Mouse (Mus musculus): ENCODE results near the gene Sh2d2a. TPM values are rescaled to one million over a fixed set of nuclear protein-coding genes. Genes with fewer than 3 reads are reported as not detected.
"Not testable (repeated sequence)": the region's sequence is repeated elsewhere in the genome, so short reads cannot be mapped to it uniquely, and the experiment has no call there.

Gene Sh2d2a
- polyA plus RNA-seq, 1 experiment from 2014 or later = 0.15 TPM

DNA sequence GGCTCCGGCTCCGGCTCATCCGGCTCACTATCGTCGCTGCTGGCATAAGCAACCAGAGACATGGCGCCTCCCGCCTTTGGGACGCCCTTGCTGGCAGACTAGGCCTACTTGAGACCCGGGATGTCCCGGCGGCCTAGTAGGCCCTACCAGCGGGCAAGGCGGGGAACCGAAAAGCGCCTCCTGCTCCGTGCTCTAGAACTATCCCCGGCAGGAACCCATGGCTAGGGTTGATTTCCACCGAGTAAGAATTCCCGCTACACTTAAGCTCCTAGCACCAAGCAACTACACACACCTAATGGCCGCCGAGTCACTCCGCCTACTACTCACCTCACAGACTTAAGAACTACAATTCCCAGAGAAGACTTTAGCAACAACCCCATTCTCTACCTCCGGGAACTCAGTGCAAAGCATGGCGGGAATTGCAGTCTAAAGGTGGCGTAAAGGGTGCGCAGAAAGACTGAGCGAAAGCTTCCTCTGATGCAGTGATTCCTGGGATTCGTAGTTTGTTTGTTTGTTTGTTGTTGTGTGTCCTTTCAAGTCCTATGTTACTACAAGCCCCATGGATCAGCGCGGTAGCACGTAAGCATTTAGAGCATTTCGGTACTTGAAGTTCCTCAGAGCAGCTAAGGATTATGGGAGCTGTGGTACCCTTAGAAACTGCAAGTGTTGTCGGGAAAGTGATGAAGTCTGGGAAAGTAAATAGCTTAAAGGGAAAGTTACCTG, 38.9 kb downstream of the Sh2d2a start, which contains the start of gene Prcc:
Prcc (minus strand) TSS at position 328 of the 723 bp plus-strand sequence.
- peak; percentile 96 for ATAC-seq (ENCODE audit: insufficient number of reproducible peaks, insufficient read depth, low FRiP score, low read depth)
- H3K9me3 ChIP-seq (ENCODE audit: control insufficient read depth, low read length) = peaks cover 8% of the 10 kb centered on the region; the same call in 1 of the 2 replicates
- H3K4me3 ChIP-seq (ENCODE audit: control insufficient read depth in 1 of 2, insufficient read depth in 1 of 2, low read depth in 1 of 2, low read length in 2 of 2) = peak within 1 kb of the TSS; percentile 84 to 93
- H3K27me3 ChIP-seq (ENCODE audit: control insufficient read depth, insufficient read depth, low read length) = no peaks in the 10 kb centered on the region
- H3K9ac ChIP-seq (ENCODE audit: low read length) = peak within 1 kb of the TSS; percentile 90
- peak within 1 kb of the TSS; percentile 92 to 94 for H3K27ac ChIP-seq (replicated peaks in 1 of 2; ENCODE audit: control insufficient read depth in 1 of 2, insufficient read depth in 1 of 2, low read depth in 2 of 2, low read length in 2 of 2)
- peak within 1 kb of the TSS; percentile 88 for H3K4me2 ChIP-seq (ENCODE audit: low read length)
- under 1% methylated on average over 33 of the region's 33 CpGs for WGBS
- peaks cover 2 to 12% of the 10 kb centered on the region in 2 experiments; a peak in 3 of 4 replicates for H3K4me1 ChIP-seq (ENCODE audit: control insufficient read depth in 2 of 2, insufficient read depth in 2 of 2, low read length in 2 of 2)
- H3K36me3 ChIP-seq (ENCODE audit: control insufficient read depth, insufficient read depth, low read length) = peaks cover 6% of the 10 kb centered on the region

DNA sequence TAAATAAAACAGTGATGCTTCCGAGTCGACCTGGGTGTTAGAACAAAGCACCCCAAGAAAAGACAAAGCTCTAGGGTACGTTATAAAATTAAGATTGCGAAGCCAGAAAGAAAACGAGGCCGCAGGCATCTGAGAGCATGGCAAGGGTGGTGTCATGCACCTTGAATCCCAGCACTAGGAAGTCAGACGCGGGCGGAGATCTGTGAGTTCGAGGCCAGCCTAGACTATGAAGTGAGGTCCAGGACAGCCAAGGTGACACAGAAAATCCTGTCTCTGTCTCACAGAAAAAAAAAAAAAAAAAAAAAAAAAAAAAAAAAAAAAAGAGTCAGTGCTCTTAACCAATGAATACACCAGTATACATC, 39.4 kb downstream of the Sh2d2a start:
- H3K9me3 ChIP-seq (ENCODE audit: control insufficient read depth, low read length) = peaks cover 8% of the 10 kb centered on the region; the same call in 1 of the 2 replicates
- H3K27ac ChIP-seq (replicated peaks in 1 of 2; ENCODE audit: control insufficient read depth in 1 of 2, insufficient read depth in 1 of 2, low read depth in 2 of 2, low read length in 2 of 2) = peak overlapping the region; percentile 33 to 37; a peak in 2 of 4 replicates
- no peak for ATAC-seq (ENCODE audit: insufficient number of reproducible peaks, insufficient read depth, low FRiP score, low read depth)
- peak overlapping the region; percentile 88 for H3K4me2 ChIP-seq (ENCODE audit: low read length)
- 0 out of 2 replicates have a peak, but pooled peaks cover 3% of the 10 kb centered on the region for H3K36me3 ChIP-seq (ENCODE audit: control insufficient read depth, insufficient read depth, low read length)
- peaks cover 2 to 12% of the 10 kb centered on the region in 2 experiments; a peak in 3 of 4 replicates for H3K4me1 ChIP-seq (ENCODE audit: control insufficient read depth in 2 of 2, insufficient read depth in 2 of 2, low read length in 2 of 2)
- 11% methylated on average over 10 of the region's 10 CpGs for WGBS
- H3K27me3 ChIP-seq (ENCODE audit: control insufficient read depth, insufficient read depth, low read length) = no peaks in the 10 kb centered on the region
- no peak overlapping the region for H3K9ac ChIP-seq (ENCODE audit: low read length)
- H3K4me3 ChIP-seq (ENCODE audit: control insufficient read depth in 1 of 2, insufficient read depth in 1 of 2, low read depth in 1 of 2, low read length in 2 of 2) = peak overlapping the region; percentile 62 to 84

GRCm38 (mm10) chr3:87886416-87886815, 39.9 kb downstream of the Sh2d2a start:
- Histone ChIP-seq H3K27me3 (ENCODE audit: control insufficient read depth, insufficient read depth, low read length) (no peaks in the 10 kb centered on the region), H3K27ac (replicated peaks in 1 of 2; ENCODE audit: control insufficient read depth in 1 of 2, insufficient read depth in 1 of 2, low read depth in 2 of 2, low read length in 2 of 2) (no peak overlapping the region), H3K4me3 (ENCODE audit: control insufficient read depth in 1 of 2, insufficient read depth in 1 of 2, low read depth in 1 of 2, low read length in 2 of 2) (peak overlapping the region in 1 of 2 experiments; percentile 84; a peak in 1 of 4 replicates), H3K4me2 (ENCODE audit: low read length) (peak overlapping the region; percentile 88), H3K4me1 (ENCODE audit: control insufficient read depth in 2 of 2, insufficient read depth in 2 of 2, low read length in 2 of 2) (peaks cover 2 to 12% of the 10 kb centered on the region in 2 experiments; a peak in 3 of 4 replicates), H3K9me3 (ENCODE audit: control insufficient read depth, low read length) (peaks cover 8% of the 10 kb centered on the region; the same call in 1 of the 2 replicates), H3K36me3 (ENCODE audit: control insufficient read depth, insufficient read depth, low read length) (0 out of 2 replicates have a peak, but pooled peaks cover under 1% of the 10 kb centered on the region), H3K9ac (ENCODE audit: low read length) (no peak overlapping the region)
- no peak for ATAC-seq (ENCODE audit: insufficient number of reproducible peaks, insufficient read depth, low FRiP score, low read depth)
- WGBS = 80% methylated on average over 6 of the region's 6 CpGs

DNA sequence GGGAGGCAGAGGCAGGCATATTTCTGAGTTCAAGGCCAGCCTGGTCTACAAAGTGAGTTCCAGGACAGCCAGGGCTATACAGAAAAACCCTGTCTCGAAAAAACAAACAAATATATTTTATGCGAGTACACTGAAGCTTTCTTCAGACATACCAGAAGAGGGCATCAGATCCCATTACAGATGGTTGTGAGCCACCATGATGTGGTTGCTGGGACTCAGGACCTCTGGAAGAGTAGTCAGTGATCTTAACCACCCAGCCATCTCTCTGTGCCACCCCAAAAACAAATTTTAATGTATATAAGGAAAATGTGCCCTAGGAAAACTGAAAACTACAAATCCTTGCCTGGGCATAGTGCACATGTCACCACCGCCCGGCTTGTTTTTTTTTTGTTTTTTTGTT, 40.8 kb downstream of the Sh2d2a start:
- not testable (repeated sequence) for H3K27me3 ChIP-seq (ENCODE audit: control insufficient read depth, insufficient read depth, low read length); H3K9me3 ChIP-seq (ENCODE audit: control insufficient read depth, low read length); H3K27ac ChIP-seq (replicated peaks in 1 of 2; ENCODE audit: control insufficient read depth in 1 of 2, insufficient read depth in 1 of 2, low read depth in 2 of 2, low read length in 2 of 2); H3K36me3 ChIP-seq (ENCODE audit: control insufficient read depth, insufficient read depth, low read length); ATAC-seq (ENCODE audit: insufficient number of reproducible peaks, insufficient read depth, low FRiP score, low read depth); H3K9ac ChIP-seq (ENCODE audit: low read length); H3K4me3 ChIP-seq (ENCODE audit: control insufficient read depth in 1 of 2, insufficient read depth in 1 of 2, low read depth in 1 of 2, low read length in 2 of 2); H3K4me2 ChIP-seq (ENCODE audit: low read length)
- peaks cover 2 to 12% of the 10 kb centered on the region in 2 experiments; a peak in 3 of 4 replicates for H3K4me1 ChIP-seq (ENCODE audit: control insufficient read depth in 2 of 2, insufficient read depth in 2 of 2, low read length in 2 of 2)
- 82% methylated on average over 4 of the region's 4 CpGs for WGBS

- H3K9ac ChIP-seq (ENCODE audit: low read length) = no peak overlapping the region
- H3K4me1 ChIP-seq (ENCODE audit: control insufficient read depth in 2 of 2, insufficient read depth in 2 of 2, low read length in 2 of 2) = no peaks in the 10 kb centered on the region
- WGBS = 71% methylated on average over 3 of the region's 3 CpGs
- ATAC-seq (ENCODE audit: insufficient number of reproducible peaks, insufficient read depth, low FRiP score, low read depth) = no peak
- H3K9me3 ChIP-seq (ENCODE audit: control insufficient read depth, low read length) = peaks cover 8% of the 10 kb centered on the region; the same call in 1 of the 2 replicates
- no peaks in the 10 kb centered on the region for H3K36me3 ChIP-seq (ENCODE audit: control insufficient read depth, insufficient read depth, low read length)
- H3K4me2 ChIP-seq (ENCODE audit: low read length) = no peak overlapping the region
- H3K4me3 ChIP-seq (ENCODE audit: control insufficient read depth in 1 of 2, insufficient read depth in 1 of 2, low read depth in 1 of 2, low read length in 2 of 2) = no peak overlapping the region
- no peaks in the 10 kb centered on the region for H3K27me3 ChIP-seq (ENCODE audit: control insufficient read depth, insufficient read depth, low read length)
- H3K27ac ChIP-seq (replicated peaks in 1 of 2; ENCODE audit: control insufficient read depth in 1 of 2, insufficient read depth in 1 of 2, low read depth in 2 of 2, low read length in 2 of 2) = no peak overlapping the region
Observed at GRCm38 (mm10) chr3:87891481-87891880, 44.9 kb downstream of the Sh2d2a start.

- Histone ChIP-seq H3K27ac (replicated peaks in 1 of 2; ENCODE audit: control insufficient read depth in 1 of 2, insufficient read depth in 1 of 2, low read depth in 2 of 2, low read length in 2 of 2) (no peak overlapping the region), H3K4me2 (ENCODE audit: low read length) (no peak overlapping the region), H3K9ac (ENCODE audit: low read length) (no peak overlapping the region), H3K9me3 (ENCODE audit: control insufficient read depth, low read length) (peaks cover 7% of the 10 kb centered on the region; the same call in 1 of the 2 replicates), H3K36me3 (ENCODE audit: control insufficient read depth, insufficient read depth, low read length) (no peaks in the 10 kb centered on the region), H3K4me3 (ENCODE audit: control insufficient read depth in 1 of 2, insufficient read depth in 1 of 2, low read depth in 1 of 2, low read length in 2 of 2) (no peak overlapping the region), H3K4me1 (ENCODE audit: control insufficient read depth in 2 of 2, insufficient read depth in 2 of 2, low read length in 2 of 2) (no peaks in the 10 kb centered on the region), H3K27me3 (ENCODE audit: control insufficient read depth, insufficient read depth, low read length) (no peaks in the 10 kb centered on the region)
- WGBS = 72% methylated on average over 3 of the region's 3 CpGs
- ATAC-seq (ENCODE audit: insufficient number of reproducible peaks, insufficient read depth, low FRiP score, low read depth) = no peak
Observed at GRCm38 (mm10) chr3:87893367-87893905, 46.9 kb downstream of the Sh2d2a start.

GRCm38 (mm10) chr3:87899266-87899665, 52.7 kb downstream of the Sh2d2a start:
- H3K9ac ChIP-seq (ENCODE audit: low read length) = no peak overlapping the region
- no peak overlapping the region for H3K4me2 ChIP-seq (ENCODE audit: low read length)
- H3K36me3 ChIP-seq (ENCODE audit: control insufficient read depth, insufficient read depth, low read length) = no peaks in the 10 kb centered on the region
- 63% methylated on average over 3 of the region's 3 CpGs for WGBS
- no peak for ATAC-seq (ENCODE audit: insufficient number of reproducible peaks, insufficient read depth, low FRiP score, low read depth)
- H3K4me1 ChIP-seq (ENCODE audit: control insufficient read depth in 2 of 2, insufficient read depth in 2 of 2, low read length in 2 of 2) = no peaks in the 10 kb centered on the region
- no peaks in the 10 kb centered on the region for H3K27me3 ChIP-seq (ENCODE audit: control insufficient read depth, insufficient read depth, low read length)
- H3K27ac ChIP-seq (replicated peaks in 1 of 2; ENCODE audit: control insufficient read depth in 1 of 2, insufficient read depth in 1 of 2, low read depth in 2 of 2, low read length in 2 of 2) = no peak overlapping the region
- no peaks in the 10 kb centered on the region for H3K9me3 ChIP-seq (ENCODE audit: control insufficient read depth, low read length)
- H3K4me3 ChIP-seq (ENCODE audit: control insufficient read depth in 1 of 2, insufficient read depth in 1 of 2, low read depth in 1 of 2, low read length in 2 of 2) = no peak overlapping the region
